ENCODE assay signal across 22 mouse cellular contexts in genomic region chr6:33999530-33999929, GRCm38 (mm10). TPM values are rescaled to one million over a fixed set of nuclear protein-coding genes. Genes with fewer than 3 reads are reported as not detected.
DNase-seq lines count a peak whose midpoint lies in the region; ATAC-seq and TF ChIP-seq lines count a peak whose summit lies in the region.
"Had no signal": no experiment of that assay in that cellular context is flagged by ENCODE, and none has a peak within 500 bp of the region (broad histone marks: within the 10 kb centered on the region; RNA-seq: fewer than 3 reads in every experiment).

No protein-coding gene starts in this region.

- no peak overlapping the region for H3K9ac ChIP-seq in hindbrain, postnatal 0 days (replicated peaks; ENCODE audit: low read length)
- H3K9ac ChIP-seq in hindbrain, embryonic 16.5 days (ENCODE audit: low read depth, low read length): no peak overlapping the region
- no peak overlapping the region for H3K9ac ChIP-seq in midbrain, embryonic 16.5 days (ENCODE audit: low read depth, low read length)
- H3K9ac ChIP-seq in midbrain, embryonic 14.5 days (replicated peaks; ENCODE audit: low read length): no peak overlapping the region
- H3K9ac ChIP-seq: hindbrain, embryonic 12.5 days had no signal

- H3K9me3 ChIP-seq in hindbrain, postnatal 0 days (ENCODE audit: low read length): no peaks in the 10 kb centered on the region
- H3K9me3 ChIP-seq in hindbrain, embryonic 16.5 days (ENCODE audit: control insufficient read depth, low read length): no peaks in the 10 kb centered on the region
- no peaks in the 10 kb centered on the region for H3K9me3 ChIP-seq in midbrain, embryonic 16.5 days (replicated peaks; ENCODE audit: control insufficient read depth, low read length, poor library complexity, severe bottlenecking)
- no peaks in the 10 kb centered on the region for H3K9me3 ChIP-seq in midbrain, embryonic 14.5 days (ENCODE audit: control insufficient read depth, low read length)
- H3K9me3 ChIP-seq: heart, embryonic 10.5 days; hindbrain, embryonic 12.5 days had no signal

- no peaks in the 10 kb centered on the region for H3K36me3 ChIP-seq in hindbrain, postnatal 0 days (ENCODE audit: insufficient read depth, low read length)
- no peaks in the 10 kb centered on the region for H3K36me3 ChIP-seq in hindbrain, embryonic 16.5 days (ENCODE audit: control insufficient read depth, insufficient read depth, low read length)
- no peaks in the 10 kb centered on the region for H3K36me3 ChIP-seq in midbrain, embryonic 16.5 days (ENCODE audit: control insufficient read depth, insufficient read depth, low read length)
- H3K36me3 ChIP-seq in midbrain, embryonic 14.5 days (ENCODE audit: control insufficient read depth, insufficient read depth, low read length): no peaks in the 10 kb centered on the region
- H3K36me3 ChIP-seq: heart, embryonic 10.5 days; hindbrain, embryonic 12.5 days had no signal

- peak; percentile 18 for DNase-seq in embryo, embryonic 11 days
- no peak for DNase-seq in embryo, embryonic 9.5 days (ENCODE audit: extremely low spot score)
- DNase-seq in hindbrain, postnatal 0 days (ENCODE audit: low spot score): peak; percentile 17
- no peak for DNase-seq in midbrain, embryonic 14.5 days
- peak; percentile 47 for DNase-seq in retina, embryonic 14.5 days (ENCODE audit: low spot score)
- no peak for DNase-seq in right cerebral cortex, adult 18-20 months
- DNase-seq: adrenal gland, adult 2 months; adrenal gland, postnatal 25 days; B cell, adult 2 months; cerebellum, adult 11 months; cerebellum, adult 8-10 months; cerebellum, postnatal 14 days; gastrocnemius, postnatal 10 days; heart, adult 18-20 months; heart, postnatal 10 days; heart, postnatal 4 days had no signal

- H3K4me2 ChIP-seq in hindbrain, postnatal 0 days (ENCODE audit: low read depth, low read length): no peak overlapping the region
- H3K4me2 ChIP-seq in hindbrain, embryonic 16.5 days (ENCODE audit: low read length): no peak overlapping the region
- H3K4me2 ChIP-seq in midbrain, embryonic 16.5 days (ENCODE audit: low read length): no peak overlapping the region
- H3K4me2 ChIP-seq in midbrain, embryonic 14.5 days (ENCODE audit: low read length): no peak overlapping the region
- H3K4me2 ChIP-seq: hindbrain, embryonic 12.5 days had no signal

- H3K27me3 ChIP-seq in hindbrain, postnatal 0 days (ENCODE audit: insufficient read depth, low read length): no peaks in the 10 kb centered on the region
- H3K27me3 ChIP-seq in hindbrain, embryonic 16.5 days (replicated peaks; ENCODE audit: control insufficient read depth, insufficient read depth, low read length): no peaks in the 10 kb centered on the region
- H3K27me3 ChIP-seq in midbrain, embryonic 16.5 days (ENCODE audit: control insufficient read depth, insufficient read depth, low read depth, low read length): no peaks in the 10 kb centered on the region
- H3K27me3 ChIP-seq in midbrain, embryonic 14.5 days (ENCODE audit: control insufficient read depth, insufficient read depth, low read length): no peaks in the 10 kb centered on the region
- H3K27me3 ChIP-seq: hindbrain, embryonic 12.5 days had no signal

- peak; percentile 28; the same call in 1 of the 2 replicates for TF ChIP-seq CTCF in hindbrain, postnatal 0 days (IDR thresholded peaks at IDR 0.05; ENCODE audit: low read depth)

- no peak for ATAC-seq in hindbrain, postnatal 0 days
- no peak for ATAC-seq in hindbrain, embryonic 16.5 days
- 0 out of 2 replicates have a peak, but pooled peaks have one; percentile 36 for ATAC-seq in midbrain, embryonic 16.5 days
- no peak for ATAC-seq in midbrain, embryonic 14.5 days (ENCODE audit: low FRiP score, low TSS enrichment)
- ATAC-seq: CD4-positive, CD25-positive, alpha-beta regulatory T cell, adult 4 months; intestine, embryonic 16.5 days had no signal

- H3K27ac ChIP-seq in hindbrain, postnatal 0 days: no peak overlapping the region
- no peak overlapping the region for H3K27ac ChIP-seq in hindbrain, embryonic 16.5 days (ENCODE audit: low read depth, low read length)
- no peak overlapping the region for H3K27ac ChIP-seq in midbrain, embryonic 16.5 days (ENCODE audit: low read length)
- no peak overlapping the region for H3K27ac ChIP-seq in midbrain, embryonic 14.5 days (replicated peaks; ENCODE audit: low read depth, low read length)
- H3K27ac ChIP-seq: heart, embryonic 10.5 days; hindbrain, embryonic 12.5 days had no signal

- no peak overlapping the region for H3K4me3 ChIP-seq in hindbrain, postnatal 0 days (ENCODE audit: low read length)
- no peak overlapping the region for H3K4me3 ChIP-seq in hindbrain, embryonic 16.5 days (ENCODE audit: low read length)
- H3K4me3 ChIP-seq in midbrain, embryonic 16.5 days (ENCODE audit: low read depth, low read length): no peak overlapping the region
- no peak overlapping the region for H3K4me3 ChIP-seq in midbrain, embryonic 14.5 days (replicated peaks; ENCODE audit: low read depth, low read length)
- H3K4me3 ChIP-seq: heart, embryonic 10.5 days; hindbrain, embryonic 12.5 days had no signal

- no peaks in the 10 kb centered on the region for H3K4me1 ChIP-seq in hindbrain, postnatal 0 days (ENCODE audit: insufficient read depth, low read length)
- no peaks in the 10 kb centered on the region for H3K4me1 ChIP-seq in hindbrain, embryonic 16.5 days (ENCODE audit: control insufficient read depth, insufficient read depth, low read depth, low read length)
- no peaks in the 10 kb centered on the region for H3K4me1 ChIP-seq in midbrain, embryonic 16.5 days (ENCODE audit: control insufficient read depth, insufficient read depth, low read length)
- no peaks in the 10 kb centered on the region for H3K4me1 ChIP-seq in midbrain, embryonic 14.5 days (ENCODE audit: control insufficient read depth, insufficient read depth, low read length)
- H3K4me1 ChIP-seq: heart, embryonic 10.5 days; hindbrain, embryonic 12.5 days had no signal

- WGBS in hindbrain, postnatal 0 days: 39% methylated on average over 7 of the region's 7 CpGs
- 33% methylated on average over 7 of the region's 7 CpGs for WGBS in hindbrain, embryonic 16.5 days
- 14% methylated on average over 7 of the region's 7 CpGs for WGBS in midbrain, embryonic 16.5 days
- WGBS in midbrain, embryonic 14.5 days: 29% methylated on average over 7 of the region's 7 CpGs

RNA-seq across cellular contexts. Expression of gene Lrguk, which starts 29.7 kb away (rescaled TPM):
- total RNA-seq in hindbrain, postnatal 0 days (2014; rRNA removed): 0.99 and 2.1 TPM in 2 replicates
- polyA plus RNA-seq in hindbrain, postnatal 0 days (2015; fragmentation: Nextera tagmentation; extraction: Ambion mirVana): 1.2 and 1.4 TPM in 2 replicates
- polyA plus RNA-seq in hindbrain, embryonic 16.5 days (2015; fragmentation: Nextera tagmentation; extraction: Ambion mirVana): 0.90 and 1.2 TPM in 2 replicates
- 0.50 and 1.1 TPM in 2 replicates for polyA plus RNA-seq in midbrain, embryonic 16.5 days (2015; fragmentation: Nextera tagmentation; extraction: Ambion mirVana)
- 0.51 and 0.83 TPM in 2 replicates for polyA plus RNA-seq in midbrain, embryonic 14.5 days (2014; fragmentation: Nextera tagmentation; extraction: Ambion mirVana)
- polyA plus RNA-seq: CD4-positive, CD25-positive, alpha-beta regulatory T cell, adult 4 months had no signal

Comparison
In these comparisons a context has a peak if more than half of its experiments do, and no peak if none do; other contexts are left out.
1. DNase-seq: peak in embryo, embryonic 11 days (single experiment), hindbrain, postnatal 0 days (single experiment) and retina, embryonic 14.5 days (single experiment); none in embryo, embryonic 9.5 days (single experiment), midbrain, embryonic 14.5 days (single experiment) and right cerebral cortex, adult 18-20 months (single experiment).